Mouse (Mus musculus) lung, postnatal 0 days (tissue): ENCODE data around the gene Pnpla8. TPM values are rescaled to one million over a fixed set of nuclear protein-coding genes. Genes with fewer than 3 reads are reported as not detected.
"Not testable (repeated sequence)": the region's sequence is repeated elsewhere in the genome, so short reads cannot be mapped to it uniquely, and the experiment has no call there.

Experiments
- ATAC-seq: fragments of 200-750 bp; cut with Nextera tagmentation; 2 replicates; pipeline ENCODE4 v1.8.0; 2017; ENCODE audit warnings: moderate library complexity
- DNase-seq: peaks from one replicate; pipeline ENCODE4 v3.0.0-alpha.2; 2016; ENCODE audit warnings: low spot score
- H3K27ac ChIP-seq: fragments of 300-500 bp; sonication (generic); 2 replicates; pipeline ENCODE4 v1.5.1; 2014; ENCODE audit warnings: antibody characterized with exemption, mild to moderate bottlenecking, low read length, mixed read lengths
- H3K27me3 ChIP-seq: fragments of 300-500 bp; sonication (generic); replicated peaks from 2 replicates; pipeline ENCODE4 v1.6.1; 2014; ENCODE audit warnings: low read length, mixed read lengths; ENCODE audit not compliant: insufficient read depth
- H3K36me3 ChIP-seq: fragments of 300-500 bp; sonication (generic); 2 replicates; pipeline ENCODE4 v1.6.1; 2014; ENCODE audit warnings: low read length, mixed read lengths; ENCODE audit not compliant: insufficient read depth
- H3K4me1 ChIP-seq: fragments of 300-500 bp; sonication (generic); 2 replicates; pipeline ENCODE4 v1.6.1; 2014; ENCODE audit warnings: antibody characterized with exemption, low read depth, low read length, mixed read lengths; ENCODE audit not compliant: insufficient read depth
- H3K4me2 ChIP-seq: fragments of 300-500 bp; sonication (generic); replicated peaks from 2 replicates; pipeline ENCODE4 v1.6.1; 2014; ENCODE audit warnings: low read depth, mild to moderate bottlenecking, low read length, moderate library complexity, mixed read lengths
- H3K4me3 ChIP-seq: fragments of 300-500 bp; sonication (generic); 2 replicates; pipeline ENCODE4 v1.5.1; 2014; ENCODE audit warnings: low read depth, low read length
- H3K9ac ChIP-seq: fragments of 300-500 bp; sonication (generic); replicated peaks from 2 replicates; pipeline ENCODE4 v1.6.1; 2014; ENCODE audit warnings: low read depth, mild to moderate bottlenecking
- H3K9me3 ChIP-seq: fragments of 300-500 bp; sonication (generic); 2 replicates; pipeline ENCODE4 v1.6.1; 2016; ENCODE audit warnings: low read length, mixed read lengths
- CTCF ChIP-seq: IDR thresholded peaks from 2 replicates; pipeline ENCODE4 v1.5.1; 2016; ENCODE audit warnings: antibody characterized with exemption, mild to moderate bottlenecking
- EP300 ChIP-seq: IDR thresholded peaks from 2 replicates; pipeline ENCODE4 v1.6.1; 2016; ENCODE audit warnings: antibody characterized with exemption, mild to moderate bottlenecking, control low read depth
- WGBS: fragments of 180-500 bp; shearing (Covaris S2); extraction: QIAGEN DNeasy Blood & Tissue Kit; methylation state at CpG from one replicate; pipeline ENCODE4 v1.1.7; 2014; 5-methylcytosine and 5-hydroxymethylcytosine counted together
- polyA plus RNA-seq: library from polyadenylated mRNA; unstranded; fragments of >200 nt; fragmentation: Nextera tagmentation; extraction: Ambion mirVana; gene quantifications from 2 replicates; pipeline ENCODE4 v1.2.1, GENCODE M21; 2015

Gene Pnpla8
- polyA plus RNA-seq: 72.4 and 76.4 TPM in 2 replicates

DNA sequence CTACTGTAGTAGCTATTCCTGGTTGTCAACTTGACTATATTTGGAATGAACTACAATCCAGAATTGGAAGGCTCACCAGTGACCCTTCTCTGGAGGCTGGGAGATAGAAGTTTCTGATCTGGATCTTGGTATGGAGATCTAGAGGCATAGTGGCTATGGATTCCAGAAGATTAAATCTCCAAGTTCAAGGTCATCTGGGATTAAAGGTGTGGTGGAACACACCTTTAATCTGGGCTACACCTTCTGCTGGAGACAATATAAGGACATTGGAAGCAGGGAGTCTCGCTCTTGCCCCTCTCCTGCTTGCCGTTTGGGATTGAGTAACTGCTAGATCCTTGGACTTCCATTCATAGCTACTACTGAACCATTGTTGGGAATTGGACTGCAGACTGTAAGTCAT is at the start of gene Pnpla8:
Gene Pnpla8 (plus strand): TSS at position 301 of the 400 bp plus-strand sequence.
- H3K9ac ChIP-seq: peak within 1 kb of the TSS; percentile 70
- DNase-seq, H3K4me1 ChIP-seq, H3K27me3 ChIP-seq, H3K36me3 ChIP-seq, H3K9me3 ChIP-seq, ATAC-seq: not testable (repeated sequence)
- peak within 1 kb of the TSS; percentile 83 for H3K4me2 ChIP-seq
- 87% methylated on average over 2 of the region's 2 CpGs for WGBS
- H3K4me3 ChIP-seq: peak within 1 kb of the TSS; percentile 61
- 0 out of 2 replicates have a peak within 1 kb of the TSS, but pooled peaks have one; percentile 26 for H3K27ac ChIP-seq

GRCm38 (mm10) chr12:44176331-44177037 is 44.7 kb upstream of the Pnpla8 start:
- Histone ChIP-seq H3K4me3 (no peak overlapping the region), H3K27ac (no peak overlapping the region), H3K9ac (no peak overlapping the region), H3K4me1 (no peaks in the 10 kb centered on the region), H3K9me3 (no peaks in the 10 kb centered on the region), H3K4me2 (peak overlapping the region; percentile 38), H3K36me3 (no peaks in the 10 kb centered on the region), H3K27me3 (no peaks in the 10 kb centered on the region)
- DNase-seq (peak; percentile 27), ATAC-seq (peak; percentile 58)
- WGBS: 14% methylated on average over 10 of the region's 10 CpGs
- TF ChIP-seq CTCF (no peak), EP300 (no peak)

DNA sequence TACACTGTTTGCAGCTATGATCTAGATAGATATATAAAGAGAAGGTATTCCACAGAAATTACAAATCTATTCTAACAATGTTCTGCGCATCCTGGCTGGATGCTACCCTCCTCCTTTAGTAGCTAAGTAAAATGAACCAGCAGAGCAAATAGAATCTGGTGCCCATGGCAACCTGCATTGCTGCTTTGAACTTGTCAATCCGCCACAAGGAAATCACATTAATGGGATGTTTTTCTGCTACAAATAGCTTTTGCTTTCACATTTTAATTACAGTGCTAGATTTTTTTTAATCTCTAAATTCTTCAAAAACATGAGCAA is 44.2 kb upstream of the Pnpla8 start:
- H3K4me3 ChIP-seq: no peak overlapping the region
- H3K36me3 ChIP-seq: no peaks in the 10 kb centered on the region
- no peak for DNase-seq
- H3K4me2 ChIP-seq: no peak overlapping the region
- H3K27ac ChIP-seq: no peak overlapping the region
- WGBS: 71% methylated on average over 2 of the region's 2 CpGs
- no peak for ATAC-seq
- H3K9ac ChIP-seq: no peak overlapping the region
- no peaks in the 10 kb centered on the region for H3K27me3 ChIP-seq
- H3K9me3 ChIP-seq: no peaks in the 10 kb centered on the region
- TF ChIP-seq EP300 (no peak), CTCF (no peak)
- H3K4me1 ChIP-seq: no peaks in the 10 kb centered on the region

GRCm38 (mm10) chr12:44181081-44181982 is 39.8 kb upstream of the Pnpla8 start:
- ATAC-seq: peak; percentile 46; the same call in 1 of the 2 replicates
- Histone ChIP-seq H3K27me3 (no peaks in the 10 kb centered on the region), H3K9me3 (no peaks in the 10 kb centered on the region), H3K9ac (no peak overlapping the region), H3K36me3 (no peaks in the 10 kb centered on the region), H3K4me3 (no peak overlapping the region), H3K27ac (no peak overlapping the region), H3K4me2 (no peak overlapping the region), H3K4me1 (no peaks in the 10 kb centered on the region)
- peak; percentile 71 for DNase-seq
- WGBS: 47% methylated on average over 9 of the region's 9 CpGs
- TF ChIP-seq EP300: no peak
- TF ChIP-seq CTCF: peak; percentile 80

- no peak for TF ChIP-seq CTCF
- TF ChIP-seq EP300: peak; percentile 71
- Histone ChIP-seq H3K4me3 (no peak overlapping the region), H3K4me2 (no peak overlapping the region), H3K36me3 (no peaks in the 10 kb centered on the region), H3K9ac (no peak overlapping the region), H3K27ac (no peak overlapping the region), H3K27me3 (no peaks in the 10 kb centered on the region), H3K9me3 (no peaks in the 10 kb centered on the region), H3K4me1 (no peaks in the 10 kb centered on the region)
- 33% methylated on average over 4 of the region's 4 CpGs for WGBS
- peak; percentile 40; the same call in 1 of the 2 replicates for ATAC-seq
- DNase-seq: peak; percentile 36
Observed at GRCm38 (mm10) chr12:44197873-44198525, 23.2 kb upstream of the Pnpla8 start.
